Mouse (Mus musculus) kidney, adult 2 months (tissue): ENCODE results near the gene Lmntd1.

Source experiments
- CTCF ChIP-seq: fragments of 200-500 bp; conservative IDR thresholded peaks from 2 replicates; pipeline ENCODE4 v1.5.1; 2011; ENCODE audit warnings: low read depth, mild to moderate bottlenecking, control low read depth, low read length, moderate library complexity, mixed read lengths; ENCODE audit not compliant: insufficient read depth, insufficient read length
- POLR2A ChIP-seq: fragments of 200-500 bp; IDR thresholded peaks from one replicate; pipeline ENCODE4 v1.6.1; 2011; ENCODE audit warnings: low read depth, low read length, control low read depth

DNA sequence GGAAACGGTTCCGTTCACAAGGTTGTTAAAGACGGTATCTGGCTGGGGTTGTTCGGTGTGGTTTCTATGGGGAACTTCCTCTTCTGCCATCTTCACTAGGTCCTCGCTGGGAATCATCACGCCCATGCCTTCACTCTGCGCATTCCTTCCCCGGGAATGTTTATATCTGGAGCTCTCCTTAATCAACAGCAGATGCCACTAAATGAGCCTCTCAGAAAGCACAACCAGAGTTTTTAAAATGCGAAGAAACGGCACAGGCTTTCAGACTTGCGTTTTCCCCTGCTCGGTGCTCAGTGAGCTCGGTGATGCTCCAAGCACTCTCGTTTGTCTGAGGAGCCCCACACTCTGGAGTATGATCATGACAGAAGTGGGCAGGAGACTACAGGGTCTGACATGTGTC lies 182.4 kb downstream of the Lmntd1 start:
- TF ChIP-seq POLR2A (no peak), CTCF (no peak)
